Mouse (Mus musculus) forebrain, embryonic 11.5 days (tissue): Measurements from ENCODE around the gene Rft1. TPM values are rescaled to one million over a fixed set of nuclear protein-coding genes. Genes with fewer than 3 reads are reported as not detected.

Source experiments
- ATAC-seq: fragments of 200-750 bp; cut with Nextera tagmentation; replicated peaks from 2 replicates; pipeline ENCODE4 v1.8.0; 2017; ENCODE audit warnings: moderate TSS enrichment; ENCODE audit not compliant: low FRiP score
- DNase-seq: peaks from one replicate; pipeline ENCODE4 v3.0.0-alpha.2; 2017; ENCODE audit warnings: low spot score
- H3K27ac ChIP-seq: fragments of 300-500 bp; sonication (generic); 2 replicates; pipeline ENCODE4 v1.5.1; 2014; ENCODE audit warnings: low read depth, low read length
- H3K27me3 ChIP-seq: fragments of 300-500 bp; sonication (generic); 2 replicates; pipeline ENCODE4 v1.6.1; 2014; ENCODE audit warnings: mild to moderate bottlenecking, low read length, mixed read lengths; ENCODE audit not compliant: control insufficient read depth, insufficient read depth
- H3K36me3 ChIP-seq: fragments of 300-500 bp; sonication (generic); 2 replicates; pipeline ENCODE4 v1.6.1; 2014; ENCODE audit warnings: mild to moderate bottlenecking, low read length, moderate library complexity, mixed read lengths; ENCODE audit not compliant: control insufficient read depth, insufficient read depth
- H3K4me1 ChIP-seq: fragments of 300-500 bp; sonication (generic); replicated peaks from 2 replicates; pipeline ENCODE4 v1.6.1; 2014; ENCODE audit warnings: low read length, mixed read lengths; ENCODE audit not compliant: control insufficient read depth, insufficient read depth
- H3K4me2 ChIP-seq: fragments of 300-500 bp; sonication (generic); 2 replicates; pipeline ENCODE4 v1.6.1; 2014; ENCODE audit warnings: low read depth, mild to moderate bottlenecking, low read length, moderate library complexity, mixed read lengths; ENCODE audit not compliant: severe bottlenecking
- H3K4me3 ChIP-seq: fragments of 300-500 bp; sonication (generic); 2 replicates; pipeline ENCODE4 v1.5.1; 2014; ENCODE audit warnings: low read depth, low read length
- H3K9ac ChIP-seq: fragments of 300-500 bp; sonication (generic); 2 replicates; pipeline ENCODE4 v1.6.1; 2014; ENCODE audit warnings: low read length
- H3K9me3 ChIP-seq: fragments of 300-500 bp; sonication (generic); 2 replicates; pipeline ENCODE4 v1.6.1; 2016; ENCODE audit warnings: low read length, mixed read lengths; ENCODE audit not compliant: control insufficient read depth
- WGBS: fragments of 180-500 bp; shearing (Covaris S2); extraction: QIAGEN DNeasy Blood & Tissue Kit; methylation state at CpG from one replicate; pipeline ENCODE4 v1.1.7; 2014; 5-methylcytosine and 5-hydroxymethylcytosine counted together
- polyA plus RNA-seq: library from polyadenylated mRNA; unstranded; fragments of >200 nt; fragmentation: Nextera tagmentation; extraction: Ambion mirVana; gene quantifications from 2 replicates; pipeline ENCODE4 v1.2.1, GENCODE M21; 2014

The Rft1 gene
- polyA plus RNA-seq, 1 experiment from 2014 or later: 11.4 TPM

DNA sequence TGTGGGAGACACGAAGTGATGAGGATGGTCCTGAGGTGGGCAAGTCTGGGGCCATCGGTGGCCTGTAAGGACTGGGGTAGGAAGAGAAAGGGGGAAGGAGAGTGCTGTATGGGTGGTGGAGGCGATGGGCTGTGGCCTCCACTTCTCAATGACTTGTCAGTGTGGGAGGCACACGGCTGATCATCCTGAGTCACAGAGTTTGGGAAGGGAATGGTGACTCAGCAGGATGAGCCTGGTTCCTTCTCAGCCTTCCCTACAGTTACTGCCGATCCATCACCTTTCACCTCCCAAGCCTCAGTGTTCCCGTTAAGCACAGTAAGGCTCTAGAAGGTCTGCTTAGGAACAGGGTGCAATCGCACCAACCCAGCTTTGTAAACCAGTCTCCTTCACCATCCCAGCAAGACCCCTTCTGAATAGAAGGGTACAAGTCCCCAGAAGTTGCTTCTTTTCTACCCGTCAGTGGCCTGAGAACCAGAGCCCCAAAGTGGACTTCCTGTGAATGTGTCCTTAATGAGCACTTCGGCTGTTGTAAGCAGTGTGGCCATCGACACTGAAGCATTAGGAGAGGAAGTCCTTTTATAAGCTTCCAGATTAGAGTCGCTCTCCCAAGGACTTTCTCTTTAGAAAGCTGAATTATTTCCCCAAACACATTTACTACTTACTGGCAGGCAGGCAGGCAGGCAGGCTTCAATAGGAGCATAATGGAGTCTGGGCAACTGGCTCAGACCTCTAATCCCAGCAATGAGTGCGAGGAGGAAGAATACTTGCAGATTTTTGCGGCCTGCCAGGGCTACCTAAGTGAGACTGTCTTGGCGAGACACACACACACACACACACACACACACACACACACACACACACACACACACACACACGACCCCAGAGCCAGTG lies 17.2 kb downstream of the Rft1 start:
- H3K9me3 ChIP-seq: no peaks in the 10 kb centered on the region
- no peak overlapping the region for H3K4me3 ChIP-seq
- H3K27ac ChIP-seq: no peak overlapping the region
- no peaks in the 10 kb centered on the region for H3K4me1 ChIP-seq
- WGBS: 80% methylated on average over 15 of the region's 15 CpGs
- H3K4me2 ChIP-seq: no peak overlapping the region
- no peaks in the 10 kb centered on the region for H3K27me3 ChIP-seq
- H3K9ac ChIP-seq: no peak overlapping the region
- H3K36me3 ChIP-seq: no peaks in the 10 kb centered on the region
- DNase-seq: no peak
- no peak for ATAC-seq

DNA sequence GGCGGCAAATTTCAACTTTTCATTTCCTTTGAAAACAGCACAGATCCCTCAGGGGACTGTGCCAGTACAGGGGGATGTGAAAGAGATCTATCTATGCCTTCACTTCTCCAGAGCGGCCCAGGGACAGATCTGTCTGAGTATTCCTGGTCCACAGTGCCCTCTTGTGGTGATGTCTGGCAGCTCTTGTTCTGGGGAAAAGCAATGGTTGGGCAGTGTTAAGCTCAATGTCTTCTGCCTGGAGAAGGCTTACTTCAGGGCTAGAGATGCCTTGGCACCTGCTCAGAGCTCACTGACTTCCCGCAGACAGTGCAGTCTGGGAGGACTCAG lies 17.8 kb downstream of the Rft1 start:
- ATAC-seq (peak; percentile 56; the same call in 1 of the 2 replicates), DNase-seq (peak; percentile 91)
- H3K27ac ChIP-seq: no peak overlapping the region
- no peak overlapping the region for H3K4me3 ChIP-seq
- no peak overlapping the region for H3K4me2 ChIP-seq
- no peaks in the 10 kb centered on the region for H3K36me3 ChIP-seq
- H3K9me3 ChIP-seq: no peaks in the 10 kb centered on the region
- H3K27me3 ChIP-seq: no peaks in the 10 kb centered on the region
- no peaks in the 10 kb centered on the region for H3K4me1 ChIP-seq
- WGBS: 8% methylated on average over 3 of the region's 3 CpGs
- H3K9ac ChIP-seq: no peak overlapping the region

DNA sequence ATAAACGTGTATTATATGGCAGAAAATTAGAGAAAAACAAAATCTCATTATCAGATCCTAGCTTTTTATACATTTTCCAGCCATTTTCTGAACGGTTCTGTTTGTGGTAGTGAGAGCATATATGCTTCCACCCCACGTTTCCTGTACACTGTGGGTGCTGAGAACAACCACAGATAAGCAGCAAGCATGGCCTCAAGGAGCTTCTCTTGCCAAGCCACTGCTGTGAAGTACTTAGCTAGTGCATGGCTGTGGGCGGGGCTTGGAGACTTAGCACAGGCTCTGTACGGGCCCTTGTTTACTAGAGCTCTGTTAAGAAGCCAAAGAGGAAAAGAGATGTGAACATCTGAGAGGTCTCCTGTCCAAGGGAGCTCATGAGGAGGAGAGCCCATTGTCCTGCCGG lies 20.8 kb downstream of the Rft1 start:
- Histone ChIP-seq H3K4me1 (no peaks in the 10 kb centered on the region), H3K27me3 (no peaks in the 10 kb centered on the region)

DNA sequence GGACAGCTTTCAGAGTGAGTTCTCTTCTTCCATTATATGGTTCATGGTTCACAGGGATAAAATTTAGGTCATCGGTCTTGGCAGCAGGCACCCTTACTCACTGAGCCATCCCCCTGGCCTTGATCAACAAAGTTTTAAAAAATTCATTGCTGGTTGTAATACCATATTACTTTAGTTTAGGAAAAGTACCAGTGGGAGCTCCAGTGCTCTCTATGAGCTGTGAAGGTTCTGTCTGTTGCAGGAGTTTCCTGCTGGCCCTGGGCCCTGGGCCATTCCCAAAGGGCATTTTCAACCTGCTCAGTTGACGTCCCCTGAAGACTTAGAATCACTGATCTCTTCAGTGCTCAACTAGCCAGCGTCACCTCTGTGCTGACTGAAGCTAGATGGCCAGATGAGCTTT lies 28.0 kb downstream of the Rft1 start:
- WGBS: 85% methylated on average over 3 of the region's 3 CpGs
- no peak for ATAC-seq
- no peaks in the 10 kb centered on the region for H3K36me3 ChIP-seq
- no peaks in the 10 kb centered on the region for H3K9me3 ChIP-seq
- no peak for DNase-seq
- H3K4me3 ChIP-seq: no peak overlapping the region
- H3K4me1 ChIP-seq: no peaks in the 10 kb centered on the region
- no peak overlapping the region for H3K9ac ChIP-seq
- no peak overlapping the region for H3K27ac ChIP-seq
- no peak overlapping the region for H3K4me2 ChIP-seq
- H3K27me3 ChIP-seq: no peaks in the 10 kb centered on the region

More for the DNA sequence above, 20.8 kb downstream of the Rft1 start:
- WGBS: 65% methylated on average over 6 of the region's 6 CpGs
- Histone ChIP-seq H3K27ac (no peak overlapping the region), H3K36me3 (no peaks in the 10 kb centered on the region), H3K4me2 (no peak overlapping the region), H3K4me3 (no peak overlapping the region), H3K9me3 (no peaks in the 10 kb centered on the region), H3K9ac (no peak overlapping the region)
- DNase-seq: no peak
- ATAC-seq: no peak

DNA sequence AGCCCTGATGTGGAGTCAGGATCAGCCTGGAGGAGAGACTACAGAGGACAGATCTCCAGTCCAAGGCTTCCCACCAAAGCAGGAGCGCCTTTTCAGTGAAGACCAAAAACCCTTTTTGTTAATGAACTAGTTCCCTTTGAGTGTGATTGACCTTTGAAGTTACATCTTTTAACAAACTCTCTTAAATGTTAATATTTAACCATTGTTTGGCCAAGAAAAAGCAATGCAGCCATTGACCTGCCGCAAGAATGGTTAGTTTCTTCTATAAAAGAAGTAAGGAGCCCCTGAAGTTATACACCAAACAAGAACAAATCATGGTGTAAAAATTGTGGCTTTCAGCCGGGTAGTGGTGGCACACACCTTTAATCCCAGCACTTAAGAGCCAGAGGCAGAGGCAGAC lies 36.5 kb downstream of the Rft1 start:
- 88% methylated on average over 3 of the region's 3 CpGs for WGBS

DNA sequence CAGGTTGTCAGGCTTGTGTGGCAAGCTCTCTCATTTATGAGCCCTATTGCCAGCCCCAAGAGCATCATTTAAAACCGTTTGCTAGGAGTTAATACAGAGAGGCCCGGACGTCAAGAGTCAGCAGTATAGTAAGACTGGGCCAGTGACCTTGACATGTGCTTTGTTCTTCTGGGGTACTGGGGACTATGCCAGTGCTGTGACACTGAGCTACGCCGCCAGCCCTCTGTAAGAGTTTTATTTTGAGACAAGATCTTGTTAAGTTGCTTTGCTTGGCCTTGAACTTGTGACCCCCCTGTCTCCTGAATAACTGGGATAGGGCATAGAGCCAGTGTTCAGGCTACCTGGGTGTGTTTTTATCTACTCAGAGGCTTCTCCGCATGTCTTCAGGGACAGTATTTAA lies 38.3 kb downstream of the Rft1 start:
- no peaks in the 10 kb centered on the region for H3K27me3 ChIP-seq
- no peak overlapping the region for H3K27ac ChIP-seq
- no peaks in the 10 kb centered on the region for H3K36me3 ChIP-seq
- H3K4me3 ChIP-seq: no peak overlapping the region
- ATAC-seq: no peak
- DNase-seq: no peak
- no peaks in the 10 kb centered on the region for H3K4me1 ChIP-seq
- H3K9me3 ChIP-seq: no peaks in the 10 kb centered on the region
- WGBS: 86% methylated on average over 6 of the region's 6 CpGs
- no peak overlapping the region for H3K4me2 ChIP-seq
- no peak overlapping the region for H3K9ac ChIP-seq

More for the DNA sequence above, 36.5 kb downstream of the Rft1 start:
- Histone ChIP-seq H3K27me3 (no peaks in the 10 kb centered on the region), H3K9me3 (no peaks in the 10 kb centered on the region), H3K4me3 (no peak overlapping the region), H3K9ac (no peak overlapping the region), H3K36me3 (no peaks in the 10 kb centered on the region), H3K27ac (no peak overlapping the region), H3K4me1 (no peaks in the 10 kb centered on the region), H3K4me2 (no peak overlapping the region)
- ATAC-seq (no peak), DNase-seq (no peak)

DNA sequence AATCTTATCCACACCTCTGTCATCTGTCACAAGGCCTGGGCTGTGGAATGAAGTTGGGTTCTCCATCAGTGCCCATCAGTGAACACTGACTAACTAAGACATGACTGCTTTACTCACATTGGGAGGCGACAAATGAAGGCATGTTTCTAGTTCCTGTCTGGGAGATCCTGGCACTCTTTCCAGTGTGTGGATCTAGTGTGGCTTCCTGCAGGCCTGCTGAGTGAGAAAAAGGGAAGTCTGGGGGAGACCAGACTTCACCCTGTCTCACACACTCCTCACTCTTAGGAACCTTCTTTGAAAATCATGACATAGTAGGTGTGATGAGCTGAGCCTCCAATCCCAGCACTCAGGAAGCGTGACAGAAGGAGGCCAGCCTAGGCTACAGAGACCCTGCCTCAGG lies 40.6 kb downstream of the Rft1 start:
- Histone ChIP-seq H3K4me3 (no peak overlapping the region), H3K27me3 (no peaks in the 10 kb centered on the region), H3K9me3 (no peaks in the 10 kb centered on the region), H3K9ac (no peak overlapping the region), H3K36me3 (no peaks in the 10 kb centered on the region), H3K4me1 (no peaks in the 10 kb centered on the region; the same call in 1 of the 2 replicates), H3K27ac (no peak overlapping the region), H3K4me2 (no peak overlapping the region)
- no peak for DNase-seq
- ATAC-seq: no peak
- 82% methylated on average over 2 of the region's 2 CpGs for WGBS

DNA sequence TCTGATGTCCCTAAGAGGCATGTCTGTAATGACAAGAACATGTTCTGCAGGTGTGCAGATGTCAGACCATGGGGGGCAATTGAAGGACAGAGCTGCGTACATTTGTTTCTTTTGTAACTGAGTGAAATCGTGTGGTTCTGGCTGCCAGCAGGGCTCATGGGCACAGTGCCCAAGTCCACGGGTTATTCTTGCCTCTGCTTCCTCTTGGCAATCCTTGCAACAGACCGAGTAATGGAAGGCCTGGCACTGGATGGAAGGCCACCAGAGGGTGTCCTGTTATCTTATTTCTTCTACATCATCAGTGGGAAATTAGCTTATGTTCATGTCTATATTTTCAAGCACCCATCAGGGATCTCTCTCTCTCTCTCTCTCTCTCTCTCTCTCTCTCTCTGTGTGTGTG lies 41.4 kb downstream of the Rft1 start:
- 80% methylated on average over 4 of the region's 4 CpGs for WGBS
- no peak for ATAC-seq
- Histone ChIP-seq H3K27ac (no peak overlapping the region), H3K4me1 (no peaks in the 10 kb centered on the region; the same call in 1 of the 2 replicates), H3K4me3 (no peak overlapping the region), H3K36me3 (no peaks in the 10 kb centered on the region), H3K9me3 (no peaks in the 10 kb centered on the region), H3K4me2 (no peak overlapping the region), H3K27me3 (no peaks in the 10 kb centered on the region), H3K9ac (no peak overlapping the region)
- DNase-seq: no peak
